Mouse (Mus musculus) Muller cell, postnatal 12 days (primary cell): ENCODE results near the gene Id3.

ENCODE experiments used
- DNase-seq: peaks from one replicate; pipeline ENCODE4 v3.0.0-alpha.2; 2015; ENCODE audit errors: inconsistent ontology term

Id3 gene

GRCm38 (mm10) chr4:136177612-136178474, 34.5 kb downstream of the Id3 start:
- DNase-seq = peak; percentile 43

- DNase-seq = no peak
Measured at GRCm38 (mm10) chr4:136178475-136178921, 35.2 kb downstream of the Id3 start.

- DNase-seq = no peak
Measured at GRCm38 (mm10) chr4:136179456-136179855, 36.2 kb downstream of the Id3 start.

GRCm38 (mm10) chr4:136179998-136180397, 36.7 kb downstream of the Id3 start:
- DNase-seq = peak; percentile 66

- peak; percentile 89 for DNase-seq
Measured at GRCm38 (mm10) chr4:136180408-136181330, 37.4 kb downstream of the Id3 start.

GRCm38 (mm10) chr4:136181367-136181766, 38.1 kb downstream of the Id3 start:
- DNase-seq = no peak

GRCm38 (mm10) chr4:136185375-136185774, 42.1 kb downstream of the Id3 start:
- DNase-seq = peak; percentile 60

GRCm38 (mm10) chr4:136186315-136186714, 43.0 kb downstream of the Id3 start:
- no peak for DNase-seq

- no peak for DNase-seq
Measured at GRCm38 (mm10) chr4:136186739-136187472, 43.6 kb downstream of the Id3 start.

GRCm38 (mm10) chr4:136188973-136189737, 45.9 kb downstream of the Id3 start:
- no peak for DNase-seq

GRCm38 (mm10) chr4:136189912-136190311, 46.6 kb downstream of the Id3 start:
- DNase-seq = no peak

- DNase-seq = no peak
Measured at GRCm38 (mm10) chr4:136193571-136193970, 50.3 kb downstream of the Id3 start.

GRCm38 (mm10) chr4:136195029-136195428, 51.7 kb downstream of the Id3 start:
- no peak for DNase-seq
